Mouse (Mus musculus): ENCODE measurements around the gene Nrf1. TPM values are rescaled to one million over a fixed set of nuclear protein-coding genes. Genes with fewer than 3 reads are reported as not detected.

Nrf1 gene
- polyA plus RNA-seq, 1 experiment from 2014 or later, result 35.0 TPM

GRCm38 (mm10) chr6:30147753-30148152 lies 100.0 kb downstream of the Nrf1 start:
- Histone ChIP-seq H3K4me3 (ENCODE audit: low read length) (no peak overlapping the region), H3K9me3 (replicated peaks; ENCODE audit: control insufficient read depth, low read length) (no peaks in the 10 kb centered on the region), H3K4me1 (ENCODE audit: control insufficient read depth, insufficient read depth, low read length) (peaks cover 9% of the 10 kb centered on the region; the same call in 1 of the 2 replicates), H3K27me3 (ENCODE audit: control insufficient read depth, insufficient read depth, low read length) (no peaks in the 10 kb centered on the region), H3K4me2 (ENCODE audit: low read depth, low read length) (no peak overlapping the region), H3K36me3 (ENCODE audit: control insufficient read depth, insufficient read depth) (no peaks in the 10 kb centered on the region), H3K9ac (ENCODE audit: low read length) (no peak overlapping the region), H3K27ac (ENCODE audit: low read length) (no peak overlapping the region)
- ATAC-seq (replicated peaks; ENCODE audit: extremely low read depth, insufficient read depth, low FRiP score), result no peak; the same call in 1 of the 2 replicates
- WGBS, result 46% methylated on average over 6 of the region's 6 CpGs

GRCm38 (mm10) chr6:30150471-30150870 lies 102.7 kb downstream of the Nrf1 start:
- H3K36me3 ChIP-seq (ENCODE audit: control insufficient read depth, insufficient read depth), result peaks cover 6% of the 10 kb centered on the region; the same call in 1 of the 2 replicates
- no peaks in the 10 kb centered on the region for H3K27me3 ChIP-seq (ENCODE audit: control insufficient read depth, insufficient read depth, low read length)
- ATAC-seq (replicated peaks; ENCODE audit: extremely low read depth, insufficient read depth, low FRiP score), result no peak
- 88% methylated on average over 8 of the region's 8 CpGs for WGBS
- no peak overlapping the region for H3K4me2 ChIP-seq (ENCODE audit: low read depth, low read length)
- peaks cover 9% of the 10 kb centered on the region; the same call in 1 of the 2 replicates for H3K4me1 ChIP-seq (ENCODE audit: control insufficient read depth, insufficient read depth, low read length)
- H3K9me3 ChIP-seq (replicated peaks; ENCODE audit: control insufficient read depth, low read length), result no peaks in the 10 kb centered on the region
- H3K27ac ChIP-seq (ENCODE audit: low read length), result no peak overlapping the region
- H3K4me3 ChIP-seq (ENCODE audit: low read length), result no peak overlapping the region
- H3K9ac ChIP-seq (ENCODE audit: low read length), result no peak overlapping the region

DNA sequence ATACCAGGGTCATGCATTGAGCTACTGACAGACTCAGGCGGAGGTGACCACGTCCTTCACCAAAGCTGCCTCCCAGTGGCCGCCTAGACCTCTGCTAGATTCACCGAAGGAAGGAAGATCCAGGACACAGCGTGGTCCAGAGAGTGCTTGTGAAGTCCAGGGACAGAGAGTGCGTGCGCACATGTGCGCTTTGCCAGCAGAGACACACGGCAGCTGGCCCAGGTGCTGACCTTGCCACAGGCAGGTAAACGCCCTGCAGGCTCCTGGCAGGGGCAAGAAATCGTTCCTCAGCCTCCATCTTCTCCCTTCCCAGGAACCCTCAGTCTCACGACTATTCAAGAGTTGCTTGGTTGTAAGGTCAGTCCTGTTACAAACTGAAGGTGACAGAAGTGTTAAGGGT lies 104.4 kb downstream of the Nrf1 start:
- H3K4me1 ChIP-seq (ENCODE audit: control insufficient read depth, insufficient read depth, low read length), result peaks cover 9% of the 10 kb centered on the region; the same call in 1 of the 2 replicates
- H3K27me3 ChIP-seq (ENCODE audit: control insufficient read depth, insufficient read depth, low read length), result no peaks in the 10 kb centered on the region
- H3K9me3 ChIP-seq (replicated peaks; ENCODE audit: control insufficient read depth, low read length), result no peaks in the 10 kb centered on the region
- peaks cover 6% of the 10 kb centered on the region; the same call in 1 of the 2 replicates for H3K36me3 ChIP-seq (ENCODE audit: control insufficient read depth, insufficient read depth)
- WGBS, result 81% methylated on average over 12 of the region's 12 CpGs
- H3K27ac ChIP-seq (ENCODE audit: low read length), result no peak overlapping the region
- no peak overlapping the region for H3K4me2 ChIP-seq (ENCODE audit: low read depth, low read length)
- H3K9ac ChIP-seq (ENCODE audit: low read length), result no peak overlapping the region
- no peak for ATAC-seq (replicated peaks; ENCODE audit: extremely low read depth, insufficient read depth, low FRiP score)
- no peak overlapping the region for H3K4me3 ChIP-seq (ENCODE audit: low read length)

DNA sequence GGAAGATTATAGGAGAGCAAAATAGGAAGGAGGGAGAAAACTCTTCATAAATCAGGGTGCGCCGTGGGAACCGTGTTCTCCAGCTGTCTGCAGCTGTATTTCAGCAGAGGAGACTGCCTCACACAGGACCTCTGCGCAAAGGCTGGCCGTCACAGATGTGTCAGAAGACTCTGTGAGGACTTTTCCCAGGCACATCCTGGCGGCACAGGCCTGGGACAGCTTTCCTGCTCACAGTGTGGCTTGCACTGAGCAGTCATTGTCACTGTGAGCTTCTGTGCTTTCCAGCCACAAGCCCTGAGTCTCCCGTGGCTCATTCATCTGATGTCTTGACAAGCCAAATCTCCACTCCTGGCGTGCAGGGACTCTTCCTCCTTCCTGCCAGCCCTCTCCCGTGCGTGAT lies 104.9 kb downstream of the Nrf1 start:
- no peak; the same call in 1 of the 2 replicates for ATAC-seq (replicated peaks; ENCODE audit: extremely low read depth, insufficient read depth, low FRiP score)
- Histone ChIP-seq H3K9me3 (replicated peaks; ENCODE audit: control insufficient read depth, low read length) (no peaks in the 10 kb centered on the region), H3K27me3 (ENCODE audit: control insufficient read depth, insufficient read depth, low read length) (no peaks in the 10 kb centered on the region), H3K9ac (ENCODE audit: low read length) (no peak overlapping the region), H3K4me3 (ENCODE audit: low read length) (no peak overlapping the region), H3K4me2 (ENCODE audit: low read depth, low read length) (no peak overlapping the region), H3K4me1 (ENCODE audit: control insufficient read depth, insufficient read depth, low read length) (peaks cover 7% of the 10 kb centered on the region; the same call in 1 of the 2 replicates), H3K36me3 (ENCODE audit: control insufficient read depth, insufficient read depth) (peaks cover 6% of the 10 kb centered on the region; the same call in 1 of the 2 replicates), H3K27ac (ENCODE audit: low read length) (no peak overlapping the region)
- 69% methylated on average over 10 of the region's 10 CpGs for WGBS

- no peak overlapping the region for H3K27ac ChIP-seq (ENCODE audit: low read length)
- no peaks in the 10 kb centered on the region for H3K27me3 ChIP-seq (ENCODE audit: control insufficient read depth, insufficient read depth, low read length)
- H3K4me3 ChIP-seq (ENCODE audit: low read length), result no peak overlapping the region
- 66% methylated on average over 3 of the region's 3 CpGs for WGBS
- ATAC-seq (replicated peaks; ENCODE audit: extremely low read depth, insufficient read depth, low FRiP score), result no peak
- no peaks in the 10 kb centered on the region for H3K9me3 ChIP-seq (replicated peaks; ENCODE audit: control insufficient read depth, low read length)
- H3K4me1 ChIP-seq (ENCODE audit: control insufficient read depth, insufficient read depth, low read length), result peaks cover 3% of the 10 kb centered on the region; the same call in 1 of the 2 replicates
- H3K9ac ChIP-seq (ENCODE audit: low read length), result no peak overlapping the region
- H3K4me2 ChIP-seq (ENCODE audit: low read depth, low read length), result no peak overlapping the region
- H3K36me3 ChIP-seq (ENCODE audit: control insufficient read depth, insufficient read depth), result peaks cover 6% of the 10 kb centered on the region; the same call in 1 of the 2 replicates
Observed at GRCm38 (mm10) chr6:30153076-30153475, 105.3 kb downstream of the Nrf1 start.

- Histone ChIP-seq H3K4me3 (ENCODE audit: low read length) (no peak overlapping the region), H3K27me3 (ENCODE audit: control insufficient read depth, insufficient read depth, low read length) (no peaks in the 10 kb centered on the region), H3K27ac (ENCODE audit: low read length) (no peak overlapping the region), H3K4me2 (ENCODE audit: low read depth, low read length) (no peak overlapping the region), H3K9me3 (replicated peaks; ENCODE audit: control insufficient read depth, low read length) (no peaks in the 10 kb centered on the region), H3K4me1 (ENCODE audit: control insufficient read depth, insufficient read depth, low read length) (no peaks in the 10 kb centered on the region), H3K9ac (ENCODE audit: low read length) (no peak overlapping the region), H3K36me3 (ENCODE audit: control insufficient read depth, insufficient read depth) (peaks cover 6% of the 10 kb centered on the region; the same call in 1 of the 2 replicates)
- 92% methylated on average over 15 of the region's 15 CpGs for WGBS
- no peak for ATAC-seq (replicated peaks; ENCODE audit: extremely low read depth, insufficient read depth, low FRiP score)
Observed at GRCm38 (mm10) chr6:30153733-30154415, 106.1 kb downstream of the Nrf1 start.

DNA sequence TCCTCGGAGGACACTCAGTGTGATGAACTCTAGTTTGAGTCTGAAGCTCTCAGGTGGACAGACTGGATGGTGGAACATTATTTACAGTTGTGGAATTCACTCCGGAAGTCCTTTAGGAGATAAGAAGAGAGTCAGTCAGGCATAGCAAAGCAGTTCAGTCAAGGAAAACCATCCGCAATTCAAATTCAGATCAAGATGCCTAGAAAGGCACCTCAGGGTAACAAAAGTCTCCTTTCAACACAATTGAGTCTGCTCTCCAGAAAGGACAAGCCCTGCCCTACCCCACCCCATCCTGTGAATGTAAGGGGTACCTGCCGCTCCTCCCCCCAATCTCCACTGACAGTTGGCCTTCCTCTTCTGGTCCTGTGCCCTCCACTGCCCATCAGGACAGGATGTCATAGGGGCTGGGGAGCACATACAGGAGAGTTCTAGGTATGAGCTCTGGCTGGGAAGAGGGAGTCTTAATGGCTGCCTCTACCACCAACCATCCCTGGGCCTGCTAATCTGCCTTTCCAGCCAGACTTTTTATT lies 111.8 kb downstream of the Nrf1 start:
- Histone ChIP-seq H3K27me3 (ENCODE audit: control insufficient read depth, insufficient read depth, low read length) (no peaks in the 10 kb centered on the region), H3K9ac (ENCODE audit: low read length) (no peak overlapping the region), H3K27ac (ENCODE audit: low read length) (no peak overlapping the region), H3K4me2 (ENCODE audit: low read depth, low read length) (no peak overlapping the region), H3K4me3 (ENCODE audit: low read length) (no peak overlapping the region), H3K9me3 (replicated peaks; ENCODE audit: control insufficient read depth, low read length) (no peaks in the 10 kb centered on the region), H3K4me1 (ENCODE audit: control insufficient read depth, insufficient read depth, low read length) (peaks cover 10% of the 10 kb centered on the region), H3K36me3 (ENCODE audit: control insufficient read depth, insufficient read depth) (no peaks in the 10 kb centered on the region)
- WGBS, result 63% methylated on average over 4 of the region's 4 CpGs
- ATAC-seq (replicated peaks; ENCODE audit: extremely low read depth, insufficient read depth, low FRiP score), result no peak

GRCm38 (mm10) chr6:30160408-30160807 lies 112.6 kb downstream of the Nrf1 start:
- H3K4me2 ChIP-seq (ENCODE audit: low read depth, low read length), result no peak overlapping the region
- H3K27me3 ChIP-seq (ENCODE audit: control insufficient read depth, insufficient read depth, low read length), result no peaks in the 10 kb centered on the region
- H3K9ac ChIP-seq (ENCODE audit: low read length), result no peak overlapping the region
- H3K27ac ChIP-seq (ENCODE audit: low read length), result no peak overlapping the region
- no peak overlapping the region for H3K4me3 ChIP-seq (ENCODE audit: low read length)
- H3K4me1 ChIP-seq (ENCODE audit: control insufficient read depth, insufficient read depth, low read length), result peaks cover 10% of the 10 kb centered on the region
- no peaks in the 10 kb centered on the region for H3K36me3 ChIP-seq (ENCODE audit: control insufficient read depth, insufficient read depth)
- no peaks in the 10 kb centered on the region for H3K9me3 ChIP-seq (replicated peaks; ENCODE audit: control insufficient read depth, low read length)
- WGBS, result 69% methylated on average over 4 of the region's 4 CpGs
- ATAC-seq (replicated peaks; ENCODE audit: extremely low read depth, insufficient read depth, low FRiP score), result no peak

DNA sequence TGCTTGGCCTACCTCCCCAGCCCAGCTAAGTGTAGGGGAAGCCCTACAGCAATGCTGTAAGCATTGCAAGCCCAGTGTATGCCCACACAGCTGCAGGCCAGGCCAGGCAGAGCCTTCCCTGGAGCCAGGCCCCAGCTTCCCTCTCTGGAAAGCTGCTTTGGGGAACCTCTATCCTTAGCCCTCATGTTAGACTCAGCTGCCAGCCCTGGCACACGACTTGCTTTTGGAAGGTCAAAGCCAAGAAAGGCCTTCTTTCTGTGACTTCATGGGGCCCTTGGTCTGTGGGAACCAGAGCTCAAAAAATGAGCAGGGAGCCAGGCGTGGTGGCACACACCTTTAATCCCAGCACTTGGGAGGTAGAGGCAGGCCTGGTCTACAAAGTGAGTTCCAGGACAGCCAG lies 113.8 kb downstream of the Nrf1 start:
- Histone ChIP-seq H3K27me3 (ENCODE audit: control insufficient read depth, insufficient read depth, low read length) (no peaks in the 10 kb centered on the region), H3K4me2 (ENCODE audit: low read depth, low read length) (no peak overlapping the region), H3K4me1 (ENCODE audit: control insufficient read depth, insufficient read depth, low read length) (peaks cover 10% of the 10 kb centered on the region), H3K36me3 (ENCODE audit: control insufficient read depth, insufficient read depth) (no peaks in the 10 kb centered on the region), H3K27ac (ENCODE audit: low read length) (no peak overlapping the region), H3K9me3 (replicated peaks; ENCODE audit: control insufficient read depth, low read length) (no peaks in the 10 kb centered on the region), H3K9ac (ENCODE audit: low read length) (no peak overlapping the region), H3K4me3 (ENCODE audit: low read length) (no peak overlapping the region)
- no peak for ATAC-seq (replicated peaks; ENCODE audit: extremely low read depth, insufficient read depth, low FRiP score)
- 67% methylated on average over 2 of the region's 2 CpGs for WGBS
